Mouse (Mus musculus) forebrain, postnatal 0 days (tissue): ENCODE measurements around the gene Ifna6. TPM values are rescaled to one million over a fixed set of nuclear protein-coding genes. Genes with fewer than 3 reads are reported as not detected.
"Not testable (repeated sequence)": the region's sequence is repeated elsewhere in the genome, so short reads cannot be mapped to it uniquely, and the experiment has no call there.

Experiments used
- ATAC-seq: fragments of 200-750 bp; cut with Nextera tagmentation; 2 replicates; pipeline ENCODE4 v1.8.0; 2017; ENCODE audit warnings: mild to moderate bottlenecking, moderate library complexity
- DNase-seq: peaks from one replicate; pipeline ENCODE4 v3.0.0-alpha.2; 2015
- H3K27ac ChIP-seq: fragments of 300-500 bp; sonication (generic); 2 replicates; pipeline ENCODE4 v1.5.1; 2014; ENCODE audit warnings: low read depth, mild to moderate bottlenecking, antibody characterized with exemption, low read length, moderate library complexity, mixed read lengths
- H3K27me3 ChIP-seq: fragments of 300-500 bp; sonication (generic); 2 replicates; pipeline ENCODE4 v1.6.1; 2014; ENCODE audit warnings: mild to moderate bottlenecking, low read length, mixed read lengths; ENCODE audit not compliant: insufficient read depth
- H3K36me3 ChIP-seq: fragments of 300-500 bp; sonication (generic); 2 replicates; pipeline ENCODE4 v1.6.1; 2014; ENCODE audit warnings: mild to moderate bottlenecking, moderate library complexity; ENCODE audit not compliant: insufficient read depth
- H3K4me1 ChIP-seq: fragments of 300-500 bp; sonication (generic); 2 replicates; pipeline ENCODE4 v1.6.1; 2014; ENCODE audit warnings: antibody characterized with exemption; ENCODE audit not compliant: insufficient read depth
- H3K4me2 ChIP-seq: fragments of 300-500 bp; sonication (generic); 2 replicates; pipeline ENCODE4 v1.6.1; 2014; ENCODE audit warnings: low read depth, mild to moderate bottlenecking, moderate library complexity
- H3K4me3 ChIP-seq: fragments of 300-500 bp; sonication (generic); 2 replicates; pipeline ENCODE4 v1.5.1; 2014; ENCODE audit warnings: low read depth, low read length, mixed read lengths
- H3K9ac ChIP-seq: fragments of 300-500 bp; sonication (generic); 2 replicates; pipeline ENCODE4 v1.6.1; 2014; ENCODE audit warnings: mild to moderate bottlenecking
- H3K9me3 ChIP-seq: fragments of 300-500 bp; sonication (generic); 2 replicates; pipeline ENCODE4 v1.6.1; 2016; ENCODE audit warnings: low read length
- CTCF ChIP-seq: sonication (generic); IDR thresholded peaks from 2 replicates; pipeline ENCODE4 v1.5.1; 2016; ENCODE audit warnings: antibody characterized with exemption, control low read depth, low read depth
- WGBS: fragments of 180-500 bp; shearing (Covaris S2); extraction: QIAGEN DNeasy Blood & Tissue Kit; methylation state at CpG from one replicate; pipeline ENCODE4 v1.1.7; 2014; 5-methylcytosine and 5-hydroxymethylcytosine counted together
- polyA plus RNA-seq: library from polyadenylated mRNA; unstranded; fragments of >200 nt; fragmentation: Nextera tagmentation; extraction: Ambion mirVana; gene quantifications from 2 replicates; pipeline ENCODE4 v1.2.1, GENCODE M21; 2015
- total RNA-seq: library from RNA; depleted of rRNA; stranded (reverse); fragments of >200 nt; gene quantifications from 2 replicates; pipeline ENCODE4 v1.2.3, GENCODE M21; 2014; rRNA removed

Ifna6 gene
- total RNA-seq (not detected in 2 replicates), polyA plus RNA-seq (not detected in 2 replicates)

GRCm38 (mm10) chr4:88827116-88827515 lies at the start of gene Ifna6:
TSS of gene Ifna6 (plus strand) at chr4:88827416.
- H3K9ac ChIP-seq, DNase-seq, H3K4me2 ChIP-seq, H3K27ac ChIP-seq, H3K4me1 ChIP-seq, H3K36me3 ChIP-seq, H3K27me3 ChIP-seq, H3K9me3 ChIP-seq, H3K4me3 ChIP-seq, ATAC-seq: not testable (repeated sequence)

DNA sequence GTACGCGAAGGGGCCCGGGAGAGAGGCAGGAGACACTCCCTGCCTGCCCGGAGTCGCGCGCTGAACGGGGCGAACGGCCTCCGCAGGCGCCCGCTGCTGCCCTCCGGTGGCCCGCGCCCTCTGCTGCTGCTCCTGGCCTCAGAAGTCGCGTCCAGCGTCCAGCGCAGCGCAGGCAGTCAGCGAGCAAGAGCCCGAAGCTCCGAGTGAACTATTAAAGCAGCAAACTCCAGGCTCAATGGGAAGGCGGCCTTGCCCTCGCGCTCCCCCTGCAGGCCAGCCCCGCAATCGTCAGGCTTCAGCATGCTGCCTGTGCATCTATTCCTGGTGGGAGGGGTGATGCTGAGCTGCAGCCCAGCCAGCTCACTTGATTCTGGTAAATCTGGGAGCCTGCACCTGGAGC lies 47.7 kb upstream of the Ifna6 start, which contains the start of gene Gm13272:
TSS of gene Gm13272 (plus strand) at position 301 of the 400 bp plus-strand sequence.
- WGBS: no CpG with 5 or more reads among the region's 29 CpGs
- DNase-seq, ATAC-seq, H3K9ac ChIP-seq, H3K9me3 ChIP-seq, H3K4me1 ChIP-seq, H3K4me3 ChIP-seq, H3K27ac ChIP-seq, H3K4me2 ChIP-seq, H3K36me3 ChIP-seq, H3K27me3 ChIP-seq: not testable (repeated sequence)

GRCm38 (mm10) chr4:88780320-88780719 lies 46.9 kb upstream of the Ifna6 start:
- H3K36me3 ChIP-seq, DNase-seq, H3K9me3 ChIP-seq, H3K27me3 ChIP-seq, H3K4me1 ChIP-seq, H3K27ac ChIP-seq, H3K4me3 ChIP-seq, H3K4me2 ChIP-seq, H3K9ac ChIP-seq, ATAC-seq: not testable (repeated sequence)
- WGBS: 59% methylated on average over 14 of the region's 18 CpGs

- 18% methylated on average over 2 of the region's 7 CpGs for WGBS
- H3K4me1 ChIP-seq, H3K4me3 ChIP-seq, H3K27me3 ChIP-seq, H3K9ac ChIP-seq, DNase-seq, H3K36me3 ChIP-seq, H3K9me3 ChIP-seq, H3K27ac ChIP-seq, ATAC-seq: not testable (repeated sequence)
- H3K4me2 ChIP-seq: peak within 1 kb of the TSS; percentile 34; the same call in 1 of the 2 replicates
Observed at GRCm38 (mm10) chr4:88781831-88782230, 45.4 kb upstream of the Ifna6 start, which contains the start of gene Ifnz. TSS of gene Ifnz (plus strand) at chr4:88782131.

GRCm38 (mm10) chr4:88782335-88782734 lies 44.9 kb upstream of the Ifna6 start:
- not testable (repeated sequence) for H3K9me3 ChIP-seq, H3K9ac ChIP-seq, H3K27ac ChIP-seq, H3K36me3 ChIP-seq, ATAC-seq, DNase-seq, H3K27me3 ChIP-seq, H3K4me1 ChIP-seq, H3K4me3 ChIP-seq
- WGBS: 0% methylated on average over 3 of the region's 31 CpGs
- peak overlapping the region; percentile 34; the same call in 1 of the 2 replicates for H3K4me2 ChIP-seq

DNA sequence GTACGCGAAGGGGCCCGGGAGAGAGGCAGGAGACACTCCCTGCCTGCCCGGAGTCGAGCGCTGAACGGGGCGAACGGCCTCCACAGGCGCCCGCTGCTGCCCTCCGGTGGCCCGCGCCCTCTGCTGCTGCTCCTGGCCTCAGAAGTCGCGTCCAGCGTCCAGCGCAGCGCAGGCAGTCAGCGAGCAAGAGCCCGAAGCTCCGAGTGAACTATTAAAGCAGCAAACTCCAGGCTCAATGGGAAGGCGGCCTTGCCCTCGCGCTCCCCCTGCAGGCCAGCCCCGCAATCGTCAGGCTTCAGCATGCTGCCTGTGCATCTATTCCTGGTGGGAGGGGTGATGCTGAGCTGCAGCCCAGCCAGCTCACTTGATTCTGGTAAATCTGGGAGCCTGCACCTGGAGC lies 41.8 kb upstream of the Ifna6 start, which contains the start of gene Gm13276:
TSS of gene Gm13276 (plus strand) at position 301 of the 400 bp plus-strand sequence.
- not testable (repeated sequence) for DNase-seq, H3K4me2 ChIP-seq, H3K9me3 ChIP-seq, H3K9ac ChIP-seq, H3K27me3 ChIP-seq, H3K4me1 ChIP-seq, H3K36me3 ChIP-seq, H3K27ac ChIP-seq, H3K4me3 ChIP-seq, ATAC-seq
- no CpG with 5 or more reads among the region's 27 CpGs for WGBS

DNA sequence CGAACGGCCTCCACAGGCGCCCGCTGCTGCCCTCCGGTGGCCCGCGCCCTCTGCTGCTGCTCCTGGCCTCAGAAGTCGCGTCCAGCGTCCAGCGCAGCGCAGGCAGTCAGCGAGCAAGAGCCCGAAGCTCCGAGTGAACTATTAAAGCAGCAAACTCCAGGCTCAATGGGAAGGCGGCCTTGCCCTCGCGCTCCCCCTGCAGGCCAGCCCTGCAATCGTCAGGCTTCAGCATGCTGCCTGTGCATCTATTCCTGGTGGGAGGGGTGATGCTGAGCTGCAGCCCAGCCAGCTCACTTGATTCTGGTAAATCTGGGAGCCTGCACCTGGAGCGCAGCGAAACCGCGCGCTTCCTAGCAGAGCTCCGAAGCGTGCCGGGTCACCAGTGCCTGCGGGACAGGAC lies 38.8 kb upstream of the Ifna6 start, which contains the start of gene Gm13277:
TSS of gene Gm13277 (plus strand) at position 231 of the 400 bp plus-strand sequence.
- not testable (repeated sequence) for H3K4me3 ChIP-seq, ATAC-seq, H3K27me3 ChIP-seq, H3K9me3 ChIP-seq, H3K4me2 ChIP-seq, H3K9ac ChIP-seq, H3K36me3 ChIP-seq, H3K4me1 ChIP-seq, DNase-seq, H3K27ac ChIP-seq
- TF ChIP-seq CTCF: peak; percentile 62
- no CpG with 5 or more reads among the region's 28 CpGs for WGBS

GRCm38 (mm10) chr4:88791250-88791649 lies 36.0 kb upstream of the Ifna6 start, which contains the start of gene Gm13278:
TSS of gene Gm13278 (plus strand) at chr4:88791550.
- not testable (repeated sequence) for H3K4me1 ChIP-seq, H3K27ac ChIP-seq, H3K27me3 ChIP-seq, H3K9me3 ChIP-seq, H3K4me3 ChIP-seq, H3K4me2 ChIP-seq, ATAC-seq, H3K36me3 ChIP-seq, DNase-seq, H3K9ac ChIP-seq
- WGBS: no CpG with 5 or more reads among the region's 28 CpGs
